24 mouse cellular contexts compared by ENCODE assay signal in genomic region chr13:56358827-56359226, GRCm38 (mm10).
A peak's percentile ranks its signal among the peaks of the same experiment; 100 is the strongest.
DNase-seq lines count a peak whose midpoint lies in the region; ATAC-seq and TF ChIP-seq lines count a peak whose summit lies in the region.
"Had no signal": no experiment of that assay in that cellular context is flagged by ENCODE, and none has a peak within 500 bp of the region (broad histone marks: within the 10 kb centered on the region; RNA-seq: fewer than 3 reads in every experiment).

No protein-coding gene starts in this region.

- peak; percentile 30 to 46 for DNase-seq in kidney, postnatal 4 days
- DNase-seq in kidney, adult 18-20 months = no peak
- no peak for DNase-seq in CH12.LX (ENCODE audit: extremely low read depth)
- DNase-seq in thymus, postnatal 4 days = no peak
- DNase-seq: adrenal gland, postnatal 25 days; cerebellum, adult 8-10 months; cerebellum, postnatal 36 days; embryo, embryonic 11 days; heart, postnatal 4 days; liver; right cerebral cortex, postnatal 14 days; thymus, adult 2 months had no signal

- no peak overlapping the region for H3K4me2 ChIP-seq in intestine, postnatal 0 days (replicated peaks; ENCODE audit: low read depth)
- H3K4me2 ChIP-seq in intestine, embryonic 15.5 days (replicated peaks) = no peak overlapping the region
- H3K4me2 ChIP-seq in CH12.LX (ENCODE audit: insufficient read depth, low read depth, poor library complexity, severe bottlenecking) = no peak overlapping the region
- H3K4me2 ChIP-seq in limb, embryonic 12.5 days = no peak overlapping the region
- no peak overlapping the region for H3K4me2 ChIP-seq in forebrain, embryonic 16.5 days (ENCODE audit: low read length)
- H3K4me2 ChIP-seq: hindbrain, embryonic 14.5 days; liver, embryonic 15.5 days; midbrain, embryonic 15.5 days; neural tube, embryonic 12.5 days had no signal

- H3K9me3 ChIP-seq in intestine, postnatal 0 days (ENCODE audit: control insufficient read depth) = no peaks in the 10 kb centered on the region
- H3K9me3 ChIP-seq in intestine, embryonic 15.5 days = no peaks in the 10 kb centered on the region
- H3K9me3 ChIP-seq in CH12.LX (replicated peaks; ENCODE audit: low read length) = no peaks in the 10 kb centered on the region
- H3K9me3 ChIP-seq in limb, embryonic 12.5 days = no peaks in the 10 kb centered on the region
- H3K9me3 ChIP-seq in forebrain, embryonic 16.5 days (ENCODE audit: control insufficient read depth, low read length) = no peaks in the 10 kb centered on the region
- H3K9me3 ChIP-seq: heart, embryonic 10.5 days; liver, embryonic 15.5 days; midbrain, embryonic 15.5 days; neural tube, embryonic 12.5 days had no signal

- no peaks in the 10 kb centered on the region for H3K36me3 ChIP-seq in intestine, postnatal 0 days (ENCODE audit: control insufficient read depth, insufficient read depth)
- no peaks in the 10 kb centered on the region for H3K36me3 ChIP-seq in intestine, embryonic 15.5 days
- H3K36me3 ChIP-seq in CH12.LX (replicated peaks in 1 of 2; ENCODE audit: control insufficient read depth in 1 of 2, insufficient read depth in 1 of 2, low read length in 1 of 2) = no peaks in the 10 kb centered on the region
- H3K36me3 ChIP-seq in limb, embryonic 12.5 days = no peaks in the 10 kb centered on the region
- H3K36me3 ChIP-seq in forebrain, embryonic 16.5 days (ENCODE audit: control insufficient read depth, insufficient read depth) = no peaks in the 10 kb centered on the region
- H3K36me3 ChIP-seq: heart, embryonic 10.5 days; liver, embryonic 15.5 days; midbrain, embryonic 15.5 days; neural tube, embryonic 12.5 days had no signal

- TF ChIP-seq EP300 in CH12.LX (IDR thresholded peaks at IDR 0.05; ENCODE audit: low read length) = no peak

- no peaks in the 10 kb centered on the region for H3K79me2 ChIP-seq in CH12.LX (replicated peaks; ENCODE audit: control insufficient read depth, extremely low read depth, insufficient read depth, poor library complexity, severe bottlenecking)

- 0 out of 2 replicates have a peak, but pooled peaks cover 5% of the 10 kb centered on the region for H3K27me3 ChIP-seq in intestine, postnatal 0 days (replicated peaks; ENCODE audit: control insufficient read depth, insufficient read depth, low read length)
- H3K27me3 ChIP-seq in intestine, embryonic 15.5 days (replicated peaks) = no peaks in the 10 kb centered on the region
- H3K27me3 ChIP-seq in CH12.LX (replicated peaks) = peaks cover 52% of the 10 kb centered on the region
- no peaks in the 10 kb centered on the region for H3K27me3 ChIP-seq in limb, embryonic 12.5 days
- no peaks in the 10 kb centered on the region for H3K27me3 ChIP-seq in forebrain, embryonic 16.5 days (replicated peaks; ENCODE audit: control insufficient read depth, insufficient read depth, low read length)
- H3K27me3 ChIP-seq: liver, embryonic 15.5 days; midbrain, embryonic 15.5 days; neural tube, embryonic 12.5 days had no signal

- 62% methylated on average over 7 of the region's 7 CpGs for WGBS in intestine, postnatal 0 days
- 55% methylated on average over 7 of the region's 7 CpGs for WGBS in intestine, embryonic 15.5 days
- WGBS in limb, embryonic 12.5 days = 44% methylated on average over 7 of the region's 7 CpGs
- 70% methylated on average over 7 of the region's 7 CpGs for WGBS in forebrain, embryonic 16.5 days

- H3K4me1 ChIP-seq in intestine, postnatal 0 days (replicated peaks; ENCODE audit: control insufficient read depth, insufficient read depth, low read length) = no peaks in the 10 kb centered on the region
- no peaks in the 10 kb centered on the region for H3K4me1 ChIP-seq in intestine, embryonic 15.5 days (replicated peaks)
- H3K4me1 ChIP-seq in CH12.LX (ENCODE audit: control insufficient read depth in 1 of 2, insufficient read depth in 2 of 2) = peaks cover 0 to 5% of the 10 kb centered on the region in 2 experiments; a peak in 1 of 4 replicates
- peaks cover 24% of the 10 kb centered on the region for H3K4me1 ChIP-seq in limb, embryonic 12.5 days (replicated peaks)
- no peaks in the 10 kb centered on the region for H3K4me1 ChIP-seq in forebrain, embryonic 16.5 days (replicated peaks; ENCODE audit: control insufficient read depth, insufficient read depth, low read length)
- H3K4me1 ChIP-seq: liver, embryonic 15.5 days; midbrain, embryonic 15.5 days; neural tube, embryonic 12.5 days had no signal

- H3K9ac ChIP-seq in intestine, postnatal 0 days (ENCODE audit: low read depth, low read length) = no peak overlapping the region
- no peak overlapping the region for H3K9ac ChIP-seq in intestine, embryonic 15.5 days
- H3K9ac ChIP-seq in CH12.LX (ENCODE audit: insufficient read depth, low read depth) = no peak overlapping the region
- no peak overlapping the region for H3K9ac ChIP-seq in limb, embryonic 12.5 days (replicated peaks)
- no peak overlapping the region for H3K9ac ChIP-seq in forebrain, embryonic 16.5 days (replicated peaks; ENCODE audit: low read depth, low read length)
- H3K9ac ChIP-seq: hindbrain, embryonic 14.5 days; liver, embryonic 15.5 days; midbrain, embryonic 15.5 days; neural tube, embryonic 12.5 days had no signal

- TF ChIP-seq RAD21 in CH12.LX (IDR thresholded peaks at IDR 0.05; ENCODE audit: low read depth, low read length) = no peak

- no peak for TF ChIP-seq POLR2A in CH12.LX (IDR thresholded peaks at IDR 0.05; ENCODE audit: low read depth, low read length)

- in situ Hi-C loops in CH12.LX (cut with MboI; ENCODE audit: low pct_ligation_motif_present, low pct_unique_long_range_greater_than_20kb, low sequenced_read_pairs) = no loop called here

- no peak for ATAC-seq in intestine, postnatal 0 days
- ATAC-seq in intestine, embryonic 15.5 days = no peak
- ATAC-seq in limb, embryonic 12.5 days (ENCODE audit: insufficient number of reproducible peaks, insufficient read depth, low FRiP score, low TSS enrichment, low read depth) = no peak
- ATAC-seq in forebrain, embryonic 16.5 days = no peak
- ATAC-seq: inflammation-experienced regulatory T-cells, adult 6 months; midbrain, embryonic 15.5 days had no signal

- no peak overlapping the region for H3K27ac ChIP-seq in intestine, postnatal 0 days (ENCODE audit: low read depth, low read length)
- no peak overlapping the region for H3K27ac ChIP-seq in intestine, embryonic 15.5 days
- no peak overlapping the region for H3K27ac ChIP-seq in CH12.LX (ENCODE audit: insufficient read depth, low read depth)
- peak overlapping the region; percentile 78 for H3K27ac ChIP-seq in limb, embryonic 12.5 days
- H3K27ac ChIP-seq in forebrain, embryonic 16.5 days (ENCODE audit: low read length) = no peak overlapping the region
- H3K27ac ChIP-seq: heart, embryonic 10.5 days; hindbrain, embryonic 14.5 days; liver, embryonic 15.5 days; macrophage; midbrain, embryonic 15.5 days; neural tube, embryonic 12.5 days; stomach, postnatal 0 days had no signal

- H3K4me3 ChIP-seq in intestine, postnatal 0 days (ENCODE audit: low read depth, low read length) = no peak overlapping the region
- H3K4me3 ChIP-seq in intestine, embryonic 15.5 days (replicated peaks) = no peak overlapping the region
- no peak overlapping the region for H3K4me3 ChIP-seq in CH12.LX (replicated peaks in 1 of 3; ENCODE audit: low read depth in 2 of 3, low read length in 2 of 3, poor library complexity in 1 of 3)
- no peak overlapping the region for H3K4me3 ChIP-seq in limb, embryonic 12.5 days (replicated peaks)
- H3K4me3 ChIP-seq in forebrain, embryonic 16.5 days (replicated peaks; ENCODE audit: low read length) = no peak overlapping the region
- H3K4me3 ChIP-seq: heart, embryonic 10.5 days; liver, embryonic 15.5 days; midbrain, embryonic 15.5 days; neural tube, embryonic 12.5 days had no signal

- 0 out of 2 replicates have a peak, but pooled peaks have one; percentile 13 for TF ChIP-seq CTCF in intestine, postnatal 0 days (IDR thresholded peaks at IDR 0.05; ENCODE audit: low read depth)
- TF ChIP-seq CTCF in CH12.LX (conservative IDR thresholded peaks at IDR 0.05 in 1 of 2, IDR thresholded peaks at IDR 0.05 in 1 of 2; ENCODE audit: low read depth in 2 of 2, low read length in 2 of 2) = peak in 1 of 2 experiments; percentile 44; a peak in 2 of 4 replicates

- dilution Hi-C loops in CH12.LX (cut with MboI; ENCODE audit: extremely low pct_ligation_motif_present, extremely low pct_unique_long_range_greater_than_20kb, low sequenced_read_pairs) = no loop called here

TF ChIP-seq in CH12.LX, 34 proteins besides CTCF, POLR2A, EP300 and RAD21:
- TF ChIP-seq SMC3 (IDR thresholded peaks at IDR 0.05; ENCODE audit: low read depth, low read length) (peak; percentile 10; the same call in 1 of the 2 replicates), SIN3A (IDR thresholded peaks at IDR 0.05; ENCODE audit: low read length) (no peak), HCFC1 (IDR thresholded peaks at IDR 0.05; ENCODE audit: low read depth, low read length) (no peak), PAX5 (IDR thresholded peaks at IDR 0.05; ENCODE audit: low read length) (no peak)

Comparison
In these comparisons a context has a peak if more than half of its experiments do, and no peak if none do; other contexts are left out.
1. DNase-seq: peak in kidney, postnatal 4 days (2 of 2); none in kidney, adult 18-20 months (single experiment), CH12.LX (single experiment) and thymus, postnatal 4 days (single experiment).